9 mouse cellular contexts compared by ENCODE assay signal in the genomic region with DNA sequence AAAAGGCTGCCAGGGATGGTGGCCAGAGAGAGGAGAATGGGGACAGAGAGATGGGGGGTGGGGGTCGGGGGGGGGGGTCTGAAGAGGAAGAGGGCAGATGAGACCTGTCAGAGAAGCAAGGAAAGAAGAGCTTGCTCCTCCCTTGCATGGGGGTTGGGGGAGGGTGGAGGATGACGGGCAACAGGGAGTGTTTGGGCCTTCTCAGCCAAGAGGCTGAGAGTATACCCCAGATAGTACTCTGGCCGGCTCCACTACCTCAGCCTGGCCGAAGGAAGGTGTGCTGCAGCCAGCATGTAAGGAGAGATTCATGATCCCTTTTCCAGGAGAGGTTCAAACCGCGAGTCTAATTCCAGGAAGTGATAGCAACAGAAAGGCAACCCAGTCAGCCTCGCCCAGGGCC. TPM values are rescaled to one million over a fixed set of nuclear protein-coding genes. Genes with fewer than 3 reads are reported as not detected.
DNase-seq lines count a peak whose midpoint lies in the region; ATAC-seq lines count a peak whose summit lies in the region.
"Had no signal": no experiment of that assay in that cellular context is flagged by ENCODE, and none has a peak within 500 bp of the region (broad histone marks: within the 10 kb centered on the region; RNA-seq: fewer than 3 reads in every experiment).

No protein-coding gene starts in this region.

- H3K36me3 ChIP-seq in liver, embryonic 11.5 days (ENCODE audit: control insufficient read depth, insufficient read depth, low read length), result no peaks in the 10 kb centered on the region
- H3K36me3 ChIP-seq in forebrain, embryonic 14.5 days (ENCODE audit: control insufficient read depth, insufficient read depth, low read length), result no peaks in the 10 kb centered on the region
- no peaks in the 10 kb centered on the region for H3K36me3 ChIP-seq in hindbrain, embryonic 16.5 days (ENCODE audit: control insufficient read depth, insufficient read depth, low read length)

- no peak overlapping the region for H3K9ac ChIP-seq in liver, embryonic 11.5 days (ENCODE audit: low read depth, low read length)
- no peak overlapping the region for H3K9ac ChIP-seq in forebrain, embryonic 14.5 days (ENCODE audit: low read length)
- H3K9ac ChIP-seq in hindbrain, embryonic 16.5 days (ENCODE audit: low read depth, low read length), result no peak overlapping the region

- 20% methylated on average over 7 of the region's 7 CpGs for WGBS in liver, embryonic 11.5 days
- WGBS in forebrain, embryonic 14.5 days, result 30% methylated on average over 7 of the region's 7 CpGs
- WGBS in hindbrain, embryonic 16.5 days, result 37% methylated on average over 7 of the region's 7 CpGs

- H3K9me3 ChIP-seq in liver, embryonic 11.5 days (ENCODE audit: control insufficient read depth, low read length), result no peaks in the 10 kb centered on the region
- no peaks in the 10 kb centered on the region for H3K9me3 ChIP-seq in forebrain, embryonic 14.5 days (replicated peaks; ENCODE audit: control insufficient read depth, low read length)
- H3K9me3 ChIP-seq in hindbrain, embryonic 16.5 days (ENCODE audit: control insufficient read depth, low read length), result no peaks in the 10 kb centered on the region

- no peak for DNase-seq in liver, embryonic 11.5 days (ENCODE audit: low spot score)
- DNase-seq in liver, result no peak
- DNase-seq in forebrain, embryonic 14.5 days (ENCODE audit: low spot score), result no peak
- peak; percentile 87 for DNase-seq in skeletal muscle tissue, adult 2 months (ENCODE audit: low read depth, low spot score)
- no peak for DNase-seq in natural killer cell, adult 2 months (ENCODE audit: low spot score in 2 of 2)
- no peak for DNase-seq in adrenal gland, postnatal 10 days
- no peak for DNase-seq in urinary bladder, postnatal 36 days (ENCODE audit: low spot score in 2 of 2)

- no peak overlapping the region for H3K27ac ChIP-seq in liver, embryonic 11.5 days (ENCODE audit: low read depth, low read length)
- H3K27ac ChIP-seq in forebrain, embryonic 14.5 days (ENCODE audit: low read depth, low read length), result peak overlapping the region; percentile 89
- peak overlapping the region; percentile 72 for H3K27ac ChIP-seq in hindbrain, embryonic 16.5 days (ENCODE audit: low read depth, low read length)

- H3K27me3 ChIP-seq in liver, embryonic 11.5 days (replicated peaks; ENCODE audit: control insufficient read depth, insufficient read depth, low read length), result no peaks in the 10 kb centered on the region
- H3K27me3 ChIP-seq in forebrain, embryonic 14.5 days (replicated peaks; ENCODE audit: control insufficient read depth, insufficient read depth, low read length), result no peaks in the 10 kb centered on the region
- no peaks in the 10 kb centered on the region for H3K27me3 ChIP-seq in hindbrain, embryonic 16.5 days (replicated peaks; ENCODE audit: control insufficient read depth, insufficient read depth, low read length)
- H3K27me3 ChIP-seq: CH12.LX had no signal

- H3K4me2 ChIP-seq in liver, embryonic 11.5 days, result peak overlapping the region; percentile 34; the same call in 1 of the 2 replicates
- H3K4me2 ChIP-seq in forebrain, embryonic 14.5 days (ENCODE audit: low read length), result no peak overlapping the region
- peak overlapping the region; percentile 11; the same call in 1 of the 2 replicates for H3K4me2 ChIP-seq in hindbrain, embryonic 16.5 days (ENCODE audit: low read length)

- H3K4me3 ChIP-seq in liver, embryonic 11.5 days (ENCODE audit: low read depth, low read length), result no peak overlapping the region
- no peak overlapping the region for H3K4me3 ChIP-seq in forebrain, embryonic 14.5 days (ENCODE audit: low read depth, low read length)
- H3K4me3 ChIP-seq in hindbrain, embryonic 16.5 days (ENCODE audit: low read length), result no peak overlapping the region

- peaks cover 15% of the 10 kb centered on the region for H3K4me1 ChIP-seq in liver, embryonic 11.5 days (replicated peaks; ENCODE audit: control insufficient read depth, insufficient read depth, low read length)
- H3K4me1 ChIP-seq in forebrain, embryonic 14.5 days (ENCODE audit: control insufficient read depth, insufficient read depth, low read length), result peaks cover 20% of the 10 kb centered on the region
- H3K4me1 ChIP-seq in hindbrain, embryonic 16.5 days (ENCODE audit: control insufficient read depth, insufficient read depth, low read depth, low read length), result peaks cover 18% of the 10 kb centered on the region

- ATAC-seq in liver, embryonic 11.5 days (replicated peaks; ENCODE audit: low FRiP score), result no peak
- ATAC-seq in forebrain, embryonic 14.5 days, result no peak
- 0 out of 2 replicates have a peak, but pooled peaks have one; percentile 24 for ATAC-seq in hindbrain, embryonic 16.5 days

RNA-seq across cellular contexts. Expression of gene Ncoa1, which starts 47.6 kb away (rescaled TPM):
- 2.2 and 2.6 TPM in 2 replicates for polyA plus RNA-seq in liver, embryonic 11.5 days (2014; fragmentation: Nextera tagmentation; extraction: Ambion mirVana)
- polyA plus RNA-seq in forebrain, embryonic 14.5 days (2014; fragmentation: Nextera tagmentation; extraction: Ambion mirVana), result 17.8 and 19.6 TPM in 2 replicates
- polyA plus RNA-seq in hindbrain, embryonic 16.5 days (2015; fragmentation: Nextera tagmentation; extraction: Ambion mirVana), result 11.5 and 12.4 TPM in 2 replicates
- total RNA-seq in adrenal gland, postnatal 10 days (2021), result 10 to 100 TPM; 30.2 to 36.4 TPM
